Mouse (Mus musculus): ENCODE results near the gene Arfgap3. TPM values are rescaled to one million over a fixed set of nuclear protein-coding genes. Genes with fewer than 3 reads are reported as not detected.

Arfgap3 gene
- polyA plus RNA-seq, 1 experiment from 2014 or later = 45.6 TPM

DNA sequence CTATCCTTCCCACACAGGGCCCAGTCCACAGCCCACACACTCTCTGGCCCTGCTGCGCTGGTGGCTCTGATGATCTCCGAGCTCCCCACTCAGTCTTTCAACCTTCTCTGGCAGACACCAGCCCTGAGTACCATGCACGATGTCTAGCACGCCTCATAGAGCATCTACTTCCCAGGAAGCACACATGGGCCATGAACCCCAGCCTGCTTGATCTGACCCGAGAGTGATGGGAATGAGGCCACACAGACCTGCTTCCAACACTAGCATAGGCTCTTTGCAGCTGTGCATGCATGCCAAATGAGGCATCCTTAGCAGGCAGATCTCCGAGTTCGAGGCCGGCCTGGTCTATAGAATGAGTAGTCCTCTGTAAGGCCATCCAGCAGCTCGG, 45.2 kb downstream of the Arfgap3 start:
- Histone ChIP-seq H3K27ac (ENCODE audit: low read length) (no peak overlapping the region), H3K4me2 (ENCODE audit: low read length) (no peak overlapping the region), H3K4me1 (ENCODE audit: control insufficient read depth, insufficient read depth, low read length) (no peaks in the 10 kb centered on the region), H3K27me3 (ENCODE audit: control insufficient read depth, insufficient read depth, low read depth, low read length) (no peaks in the 10 kb centered on the region), H3K9ac (ENCODE audit: low read depth, low read length) (no peak overlapping the region), H3K36me3 (ENCODE audit: control insufficient read depth, insufficient read depth, low read length) (peaks cover 15% of the 10 kb centered on the region; the same call in 1 of the 2 replicates), H3K9me3 (replicated peaks; ENCODE audit: control insufficient read depth, low read length, poor library complexity, severe bottlenecking) (no peaks in the 10 kb centered on the region), H3K4me3 (ENCODE audit: low read depth, low read length) (no peak overlapping the region)
- no peak for ATAC-seq
- WGBS = 84% methylated on average over 9 of the region's 9 CpGs

DNA sequence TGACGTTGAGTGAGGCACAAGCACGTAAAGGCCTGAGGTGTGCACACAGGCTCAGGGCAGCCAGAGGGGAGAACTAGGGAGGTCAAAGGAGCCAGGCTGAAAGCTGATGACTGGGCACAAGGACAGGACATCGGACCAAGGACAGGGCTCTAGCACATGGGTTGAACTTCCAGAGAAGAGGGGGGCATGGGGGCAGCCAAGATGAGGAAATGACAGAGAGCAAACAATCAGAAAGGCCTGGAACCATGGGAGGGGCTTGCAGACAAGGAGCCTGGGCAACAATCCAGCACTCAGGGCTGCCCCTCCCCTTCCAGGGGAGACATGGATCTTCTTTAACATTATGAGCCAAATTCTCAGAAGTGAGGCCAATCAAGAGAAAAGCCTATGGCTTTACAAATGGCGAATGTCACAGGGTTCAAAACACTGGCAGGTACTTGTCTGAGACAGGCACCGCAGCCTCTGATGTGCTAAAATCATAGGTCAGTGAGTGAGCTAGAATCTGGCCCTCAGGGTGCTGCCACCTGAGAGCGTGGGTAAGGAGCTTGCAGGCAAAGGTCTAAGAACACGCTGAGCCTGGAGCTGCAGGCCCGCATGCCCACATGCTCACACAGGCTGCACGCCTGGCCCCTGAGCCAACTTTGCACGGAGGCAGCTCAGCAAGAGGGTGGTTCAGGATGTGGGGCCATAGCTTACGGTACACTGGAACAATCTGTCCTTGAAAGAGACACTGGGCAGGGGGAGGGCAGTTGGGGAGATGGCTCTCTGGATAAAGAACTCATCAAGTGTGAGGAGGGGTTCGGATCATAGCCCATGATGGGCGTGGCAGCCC, 46.2 kb downstream of the Arfgap3 start:
- no peak overlapping the region for H3K9ac ChIP-seq (ENCODE audit: low read depth, low read length)
- no peaks in the 10 kb centered on the region for H3K4me1 ChIP-seq (ENCODE audit: control insufficient read depth, insufficient read depth, low read length)
- H3K27ac ChIP-seq (ENCODE audit: low read length) = no peak overlapping the region
- no peak overlapping the region for H3K4me2 ChIP-seq (ENCODE audit: low read length)
- H3K36me3 ChIP-seq (ENCODE audit: control insufficient read depth, insufficient read depth, low read length) = peaks cover 15% of the 10 kb centered on the region; the same call in 1 of the 2 replicates
- H3K4me3 ChIP-seq (ENCODE audit: low read depth, low read length) = no peak overlapping the region
- H3K9me3 ChIP-seq (replicated peaks; ENCODE audit: control insufficient read depth, low read length, poor library complexity, severe bottlenecking) = no peaks in the 10 kb centered on the region
- no peaks in the 10 kb centered on the region for H3K27me3 ChIP-seq (ENCODE audit: control insufficient read depth, insufficient read depth, low read depth, low read length)
- WGBS = 87% methylated on average over 13 of the region's 13 CpGs
- ATAC-seq = no peak

DNA sequence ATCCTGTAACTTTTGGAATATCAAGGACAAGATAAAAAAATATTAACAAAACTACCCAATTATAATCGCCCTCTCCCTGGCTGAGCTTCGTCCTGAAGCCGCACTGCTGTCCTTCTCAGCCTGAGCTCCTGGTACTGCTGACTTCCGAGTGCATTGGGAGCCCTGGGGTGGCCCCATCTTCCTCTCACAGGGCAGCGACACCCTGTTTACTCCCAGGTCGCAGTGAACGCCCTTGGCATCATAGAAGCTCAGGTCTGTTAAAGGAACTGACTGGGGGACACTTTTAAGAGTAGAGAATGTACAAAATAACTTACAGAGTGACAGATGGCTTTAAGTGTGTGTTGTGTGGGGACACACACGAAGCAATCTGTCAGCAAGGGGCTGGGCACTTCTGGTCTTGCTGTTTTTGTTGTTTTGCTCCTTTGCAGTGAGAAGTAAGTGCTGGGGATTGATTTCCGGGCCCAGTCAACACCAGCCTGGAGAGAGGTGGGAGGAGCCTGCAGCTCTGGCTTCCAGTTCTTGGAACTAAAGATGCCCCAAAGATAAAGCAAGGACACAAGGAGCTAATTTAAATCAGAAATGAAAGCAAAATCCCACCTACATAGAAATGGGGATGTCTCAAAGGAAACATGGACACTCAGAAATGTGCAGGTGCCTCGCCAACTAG, 50.0 kb downstream of the Arfgap3 start:
- no peak overlapping the region for H3K4me2 ChIP-seq (ENCODE audit: low read length)
- no peak overlapping the region for H3K27ac ChIP-seq (ENCODE audit: low read length)
- H3K9me3 ChIP-seq (replicated peaks; ENCODE audit: control insufficient read depth, low read length, poor library complexity, severe bottlenecking) = no peaks in the 10 kb centered on the region
- no peaks in the 10 kb centered on the region for H3K27me3 ChIP-seq (ENCODE audit: control insufficient read depth, insufficient read depth, low read depth, low read length)
- no peak for ATAC-seq
- H3K4me1 ChIP-seq (ENCODE audit: control insufficient read depth, insufficient read depth, low read length) = peaks cover 2% of the 10 kb centered on the region; the same call in 1 of the 2 replicates
- no peak overlapping the region for H3K9ac ChIP-seq (ENCODE audit: low read depth, low read length)
- H3K36me3 ChIP-seq (ENCODE audit: control insufficient read depth, insufficient read depth, low read length) = peaks cover 4% of the 10 kb centered on the region; the same call in 1 of the 2 replicates
- H3K4me3 ChIP-seq (ENCODE audit: low read depth, low read length) = no peak overlapping the region
- WGBS = 61% methylated on average over 10 of the region's 10 CpGs

- no peaks in the 10 kb centered on the region for H3K9me3 ChIP-seq (replicated peaks; ENCODE audit: control insufficient read depth, low read length, poor library complexity, severe bottlenecking)
- WGBS = 91% methylated on average over 7 of the region's 7 CpGs
- H3K27me3 ChIP-seq (ENCODE audit: control insufficient read depth, insufficient read depth, low read depth, low read length) = no peaks in the 10 kb centered on the region
- ATAC-seq = no peak
- peaks cover 4% of the 10 kb centered on the region; the same call in 1 of the 2 replicates for H3K36me3 ChIP-seq (ENCODE audit: control insufficient read depth, insufficient read depth, low read length)
- H3K4me3 ChIP-seq (ENCODE audit: low read depth, low read length) = no peak overlapping the region
- no peak overlapping the region for H3K4me2 ChIP-seq (ENCODE audit: low read length)
- H3K4me1 ChIP-seq (ENCODE audit: control insufficient read depth, insufficient read depth, low read length) = peaks cover 2% of the 10 kb centered on the region; the same call in 1 of the 2 replicates
- H3K27ac ChIP-seq (ENCODE audit: low read length) = no peak overlapping the region
- H3K9ac ChIP-seq (ENCODE audit: low read depth, low read length) = no peak overlapping the region
These were observed 50.6 kb downstream of the Arfgap3 start for GRCm38 (mm10) chr15:83299450-83299849.

GRCm38 (mm10) chr15:83298810-83299209, 51.2 kb downstream of the Arfgap3 start:
- Histone ChIP-seq H3K27me3 (ENCODE audit: control insufficient read depth, insufficient read depth, low read depth, low read length) (no peaks in the 10 kb centered on the region), H3K9me3 (replicated peaks; ENCODE audit: control insufficient read depth, low read length, poor library complexity, severe bottlenecking) (no peaks in the 10 kb centered on the region), H3K4me1 (ENCODE audit: control insufficient read depth, insufficient read depth, low read length) (peaks cover 2% of the 10 kb centered on the region; the same call in 1 of the 2 replicates), H3K4me2 (ENCODE audit: low read length) (no peak overlapping the region), H3K4me3 (ENCODE audit: low read depth, low read length) (no peak overlapping the region), H3K36me3 (ENCODE audit: control insufficient read depth, insufficient read depth, low read length) (peaks cover 4% of the 10 kb centered on the region; the same call in 1 of the 2 replicates), H3K27ac (ENCODE audit: low read length) (no peak overlapping the region), H3K9ac (ENCODE audit: low read depth, low read length) (no peak overlapping the region)
- ATAC-seq = no peak
- 90% methylated on average over 2 of the region's 2 CpGs for WGBS

DNA sequence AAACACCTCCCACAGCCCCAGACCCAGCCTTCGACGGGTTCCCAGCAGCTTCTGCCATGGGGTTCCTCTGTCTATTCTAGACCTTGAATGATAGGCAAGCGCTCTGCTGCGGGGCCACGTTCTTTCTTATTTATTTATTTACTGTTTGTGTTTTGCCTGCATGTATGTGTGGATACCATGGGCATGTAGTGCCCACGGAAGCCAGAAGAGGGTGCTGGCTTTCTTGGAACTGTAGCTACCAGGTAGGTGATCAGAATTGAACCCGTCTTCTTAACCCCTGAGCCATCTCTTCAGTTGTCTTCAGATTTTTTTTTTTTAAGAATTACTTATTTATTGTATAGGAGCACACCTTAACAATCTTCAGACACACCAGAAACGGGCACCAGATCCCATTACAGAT, 51.7 kb downstream of the Arfgap3 start:
- Histone ChIP-seq H3K4me2 (ENCODE audit: low read length) (no peak overlapping the region), H3K4me3 (ENCODE audit: low read depth, low read length) (no peak overlapping the region), H3K27ac (ENCODE audit: low read length) (no peak overlapping the region), H3K27me3 (ENCODE audit: control insufficient read depth, insufficient read depth, low read depth, low read length) (no peaks in the 10 kb centered on the region), H3K36me3 (ENCODE audit: control insufficient read depth, insufficient read depth, low read length) (peaks cover 4% of the 10 kb centered on the region; the same call in 1 of the 2 replicates), H3K4me1 (ENCODE audit: control insufficient read depth, insufficient read depth, low read length) (peaks cover 2% of the 10 kb centered on the region; the same call in 1 of the 2 replicates), H3K9ac (ENCODE audit: low read depth, low read length) (no peak overlapping the region), H3K9me3 (replicated peaks; ENCODE audit: control insufficient read depth, low read length, poor library complexity, severe bottlenecking) (no peaks in the 10 kb centered on the region)
- WGBS = 85% methylated on average over 8 of the region's 8 CpGs
- no peak for ATAC-seq

DNA sequence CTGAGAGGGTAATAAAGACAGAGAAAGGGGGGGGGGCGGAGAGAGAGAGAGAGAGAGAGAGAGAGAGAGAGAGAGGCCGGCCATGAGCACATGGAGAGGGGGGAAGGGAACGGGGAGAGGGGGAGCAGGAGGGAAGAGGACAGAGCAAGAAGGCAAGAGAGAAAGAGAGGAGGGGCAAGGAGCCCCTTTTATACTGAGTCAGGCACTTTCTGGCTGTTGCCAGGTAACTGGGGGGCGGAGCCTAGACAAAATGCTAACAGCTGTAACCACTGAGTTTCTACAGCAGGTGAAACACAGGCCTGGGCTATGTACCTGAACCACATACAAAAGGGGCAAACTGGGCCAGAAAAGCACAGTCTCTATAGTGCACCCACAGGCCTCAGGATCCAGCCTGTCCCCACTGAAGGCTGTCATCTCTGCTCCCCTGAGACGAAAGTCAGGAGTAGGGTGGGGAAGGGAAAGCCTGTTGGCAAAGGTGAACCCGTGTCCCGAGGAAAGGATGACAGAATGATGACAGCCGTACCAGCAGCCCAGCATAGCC, 53.2 kb downstream of the Arfgap3 start:
- no peaks in the 10 kb centered on the region for H3K27me3 ChIP-seq (ENCODE audit: control insufficient read depth, insufficient read depth, low read depth, low read length)
- no peak overlapping the region for H3K4me3 ChIP-seq (ENCODE audit: low read depth, low read length)
- no peak overlapping the region for H3K4me2 ChIP-seq (ENCODE audit: low read length)
- no peak overlapping the region for H3K9ac ChIP-seq (ENCODE audit: low read depth, low read length)
- H3K4me1 ChIP-seq (ENCODE audit: control insufficient read depth, insufficient read depth, low read length) = peaks cover 2% of the 10 kb centered on the region; the same call in 1 of the 2 replicates
- ATAC-seq = peak; percentile 48; the same call in 1 of the 2 replicates
- peaks cover 4% of the 10 kb centered on the region; the same call in 1 of the 2 replicates for H3K36me3 ChIP-seq (ENCODE audit: control insufficient read depth, insufficient read depth, low read length)
- H3K9me3 ChIP-seq (replicated peaks; ENCODE audit: control insufficient read depth, low read length, poor library complexity, severe bottlenecking) = no peaks in the 10 kb centered on the region
- no peak overlapping the region for H3K27ac ChIP-seq (ENCODE audit: low read length)
- 49% methylated on average over 7 of the region's 8 CpGs for WGBS

GRCm38 (mm10) chr15:83296050-83296449, 54.0 kb downstream of the Arfgap3 start:
- Histone ChIP-seq H3K9ac (ENCODE audit: low read depth, low read length) (no peak overlapping the region), H3K27me3 (ENCODE audit: control insufficient read depth, insufficient read depth, low read depth, low read length) (no peaks in the 10 kb centered on the region), H3K4me3 (ENCODE audit: low read depth, low read length) (no peak overlapping the region), H3K4me1 (ENCODE audit: control insufficient read depth, insufficient read depth, low read length) (peaks cover 2% of the 10 kb centered on the region; the same call in 1 of the 2 replicates), H3K9me3 (replicated peaks; ENCODE audit: control insufficient read depth, low read length, poor library complexity, severe bottlenecking) (no peaks in the 10 kb centered on the region), H3K27ac (ENCODE audit: low read length) (no peak overlapping the region), H3K36me3 (ENCODE audit: control insufficient read depth, insufficient read depth, low read length) (peaks cover 4% of the 10 kb centered on the region; the same call in 1 of the 2 replicates), H3K4me2 (ENCODE audit: low read length) (no peak overlapping the region)
- 94% methylated on average over 4 of the region's 4 CpGs for WGBS
- ATAC-seq = no peak
